Mouse (Mus musculus) CH12.LX (cell line): ENCODE measurements around the gene Spag17. TPM values are rescaled to one million over a fixed set of nuclear protein-coding genes. Genes with fewer than 3 reads are reported as not detected.

Experiments used
- DNase-seq: peaks from one replicate; pipeline ENCODE4 v3.0.0-alpha.2; 2013; ENCODE audit errors: extremely low read depth
- H3K27ac ChIP-seq: 2 replicates; pipeline ENCODE4 v1.5.1; 2012; ENCODE audit warnings: low read depth, mild to moderate bottlenecking, control low read depth, moderate library complexity; ENCODE audit not compliant: insufficient read depth
- H3K27me3 ChIP-seq: replicated peaks from 2 replicates; pipeline ENCODE3; 2012; ENCODE audit warnings: inconsistent platforms
- H3K36me3 ChIP-seq, 2 experiments: replicated peaks in 1 of 2; 2 replicates each; pipeline versions ENCODE3 to v1.6.1; 2012; ENCODE audit warnings: inconsistent platforms in 1 of 2, low read length in 1 of 2, mild to moderate bottlenecking in 1 of 2, mixed read lengths in 1 of 2, moderate library complexity in 1 of 2; ENCODE audit not compliant: control insufficient read depth in 1 of 2, insufficient read depth in 1 of 2
- H3K4me1 ChIP-seq, 2 experiments: 2 replicates each; pipeline ENCODE4 v1.6.1; 2012; ENCODE audit warnings: inconsistent platforms in 1 of 2, moderate library complexity in 1 of 2; ENCODE audit not compliant: insufficient read depth in 2 of 2, control insufficient read depth in 1 of 2
- H3K4me2 ChIP-seq: 2 replicates; pipeline ENCODE4 v1.6.1; 2012; ENCODE audit warnings: low read depth, mild to moderate bottlenecking, control low read depth; ENCODE audit not compliant: poor library complexity, insufficient read depth, severe bottlenecking
- H3K4me3 ChIP-seq, 3 experiments: fragments of 150-350 bp in 1 of 3; sonication (generic) in 1 of 3; replicated peaks in 1 of 3; 2 replicates each; pipeline versions ENCODE3 to v1.5.1; 2011 to 2012; ENCODE audit warnings: low read depth in 2 of 3, low read length in 2 of 3, mild to moderate bottlenecking in 2 of 3, moderate library complexity in 2 of 3, control low read depth in 1 of 3, improper control_type of control experiment in 1 of 3, inconsistent platforms in 1 of 3, mixed read lengths in 1 of 3; ENCODE audit not compliant: poor library complexity in 1 of 3
- H3K79me2 ChIP-seq: replicated peaks from 2 replicates; pipeline ENCODE4 v1.6.1; 2012; ENCODE audit warnings: mild to moderate bottlenecking, moderate library complexity; ENCODE audit not compliant: control insufficient read depth, poor library complexity, insufficient read depth, severe bottlenecking; ENCODE audit errors: extremely low read depth
- H3K9ac ChIP-seq: 2 replicates; pipeline ENCODE4 v1.6.1; 2012; ENCODE audit warnings: low read depth, mild to moderate bottlenecking, control low read depth, moderate library complexity; ENCODE audit not compliant: insufficient read depth
- H3K9me3 ChIP-seq: replicated peaks from 2 replicates; pipeline ENCODE3; 2012; ENCODE audit warnings: low read length, inconsistent platforms, mixed read lengths
- BHLHE40 ChIP-seq: IDR thresholded peaks from 2 replicates; pipeline ENCODE4 v1.6.1; 2011; ENCODE audit warnings: mild to moderate bottlenecking, low read depth, low read length, improper control_type of control experiment
- CHD1 ChIP-seq: IDR thresholded peaks from 2 replicates; pipeline ENCODE4 v1.6.1; 2012; ENCODE audit warnings: low read depth, low read length, improper control_type of control experiment, inconsistent platforms
- CHD2 ChIP-seq: IDR thresholded peaks from 2 replicates; pipeline ENCODE4 v1.6.1; 2011; ENCODE audit warnings: low read length, improper control_type of control experiment
- E2F4 ChIP-seq: IDR thresholded peaks from 2 replicates; pipeline ENCODE4 v1.6.1; 2011; ENCODE audit warnings: low read depth, low read length, improper control_type of control experiment; ENCODE audit not compliant: insufficient replicate concordance
- GABPA ChIP-seq: IDR thresholded peaks from 2 replicates; pipeline ENCODE4 v1.6.1; 2012; ENCODE audit warnings: low read depth, low read length, improper control_type of control experiment, inconsistent platforms; ENCODE audit not compliant: insufficient replicate concordance
- HCFC1 ChIP-seq: IDR thresholded peaks from 2 replicates; pipeline ENCODE4 v1.6.1; 2012; ENCODE audit warnings: low read depth, mild to moderate bottlenecking, inconsistent platforms, low read length, improper control_type of control experiment
- IRF4 ChIP-seq: IDR thresholded peaks from 2 replicates; pipeline ENCODE4 v1.6.1; 2014; ENCODE audit warnings: low read depth, mild to moderate bottlenecking, inconsistent platforms, low read length, improper control_type of control experiment
- JUND ChIP-seq: conservative IDR thresholded peaks from 2 replicates; pipeline ENCODE4 v1.6.1; 2011; ENCODE audit warnings: low read depth, low read length, improper control_type of control experiment
- KAT2A ChIP-seq: IDR thresholded peaks from 2 replicates; pipeline ENCODE4 v1.6.1; 2012; ENCODE audit warnings: low read length, improper control_type of control experiment, inconsistent platforms; ENCODE audit not compliant: insufficient replicate concordance
- MAFK ChIP-seq: IDR thresholded peaks from 2 replicates; pipeline ENCODE4 v1.6.1; 2011; ENCODE audit warnings: low read length, improper control_type of control experiment; ENCODE audit not compliant: insufficient replicate concordance
- MAX ChIP-seq: IDR thresholded peaks from 2 replicates; pipeline ENCODE4 v1.6.1; 2011; ENCODE audit warnings: low read length, improper control_type of control experiment
- MEF2A ChIP-seq: IDR thresholded peaks from 2 replicates; pipeline ENCODE4 v1.6.1; 2014; ENCODE audit warnings: low read depth, mild to moderate bottlenecking, inconsistent platforms, low read length, improper control_type of control experiment, borderline replicate concordance
- MYC ChIP-seq: IDR thresholded peaks from 2 replicates; pipeline ENCODE4 v1.6.1; 2011; ENCODE audit warnings: low read depth, mild to moderate bottlenecking, improper control_type of control experiment, low read length
- NRF1 ChIP-seq: IDR thresholded peaks from 2 replicates; pipeline ENCODE4 v1.6.1; 2014; ENCODE audit warnings: low read depth, mild to moderate bottlenecking, inconsistent platforms, low read length, improper control_type of control experiment, moderate library complexity
- PAX5 ChIP-seq: IDR thresholded peaks from 2 replicates; pipeline ENCODE4 v1.6.1; 2012; ENCODE audit warnings: low read length, inconsistent platforms, mixed read lengths
- POLR2AphosphoS2 ChIP-seq: IDR thresholded peaks from 2 replicates; pipeline ENCODE4 v1.6.1; 2011; ENCODE audit warnings: low read depth, low read length, improper control_type of control experiment
- RCOR1 ChIP-seq: conservative IDR thresholded peaks from 2 replicates; pipeline ENCODE4 v1.6.1; 2012; ENCODE audit warnings: low read depth, mild to moderate bottlenecking, inconsistent platforms, low read length, improper control_type of control experiment
- SIN3A ChIP-seq: IDR thresholded peaks from 2 replicates; pipeline ENCODE4 v1.6.1; 2012; ENCODE audit warnings: low read length, improper control_type of control experiment, inconsistent platforms
- SMC3 ChIP-seq: IDR thresholded peaks from 2 replicates; pipeline ENCODE4 v1.6.1; 2011; ENCODE audit warnings: low read depth, low read length, improper control_type of control experiment
- TBP ChIP-seq: conservative IDR thresholded peaks from 2 replicates; pipeline ENCODE4 v1.6.1; 2011; ENCODE audit warnings: low read depth, low read length, improper control_type of control experiment
- TCF12 ChIP-seq: IDR thresholded peaks from 2 replicates; pipeline ENCODE4 v1.6.1; 2014; ENCODE audit warnings: low read depth, mild to moderate bottlenecking, inconsistent platforms, low read length, improper control_type of control experiment
- UBTF ChIP-seq: IDR thresholded peaks from 2 replicates; pipeline ENCODE4 v1.6.1; 2012; ENCODE audit warnings: low read depth, mild to moderate bottlenecking, inconsistent platforms, low read length, improper control_type of control experiment, moderate library complexity
- USF1 ChIP-seq: IDR thresholded peaks from 2 replicates; pipeline ENCODE4 v1.6.1; 2014; ENCODE audit warnings: low read depth, mild to moderate bottlenecking, inconsistent platforms, low read length, improper control_type of control experiment
- ZNF384 ChIP-seq: IDR thresholded peaks from 2 replicates; pipeline ENCODE4 v1.6.1; 2012; ENCODE audit warnings: low read depth, low read length, improper control_type of control experiment, inconsistent platforms
- dilution Hi-C: fragments of 300-500 bp; cut with MboI; formaldehyde crosslinking; loops from 2 replicates; pipeline ENCODE4 v1.14.3; 2020; ENCODE audit warnings: low sequenced_read_pairs; ENCODE audit not compliant: extremely low pct_unique_long_range_greater_than_20kb, extremely low pct_ligation_motif_present
- in situ Hi-C: fragments of 300-500 bp; cut with MboI; formaldehyde crosslinking; loops from 3 replicates; pipeline ENCODE4 v1.14.3; 2019; ENCODE audit warnings: low sequenced_read_pairs, low pct_ligation_motif_present, low pct_unique_long_range_greater_than_20kb, mixed read lengths
- polyA plus RNA-seq: library from polyadenylated mRNA; unstranded; fragments of >175 nt; gene quantifications from 2 replicates; pipeline ENCODE4 v1.2.1, GENCODE M21; 2012; ENCODE audit warnings: low read depth; ENCODE audit not compliant: insufficient read length
- total RNA-seq, 2 experiments: library from RNA; depleted of rRNA; stranded (reverse); fragments of 300-350 nt in 1 of 2; fragments of >200 nt in 1 of 2; gene quantifications; 2 replicates each; pipeline ENCODE4 v1.2.3; 2012 to 2014

Gene Spag17
- total and polyA plus RNA-seq, 3 experiments = not detected

DNA sequence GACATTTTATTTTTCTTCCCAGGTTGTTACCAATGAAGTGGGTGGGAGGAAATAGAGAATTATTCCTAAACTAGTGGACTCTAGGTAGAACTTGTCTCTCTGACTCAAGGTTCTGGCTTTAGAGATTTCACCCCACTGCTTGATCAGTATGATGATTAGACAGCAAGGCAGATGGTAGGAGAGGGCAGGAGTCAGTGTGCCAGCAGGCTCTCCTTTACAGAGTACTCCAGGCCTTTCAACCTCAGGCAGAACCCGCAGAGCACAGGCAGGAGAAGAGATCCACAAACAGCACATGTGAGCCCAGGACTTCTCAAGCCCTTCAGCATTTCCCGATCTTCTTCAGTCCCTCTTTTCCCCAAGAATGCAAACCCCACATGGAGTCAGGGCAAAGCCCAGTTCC, 233.5 kb downstream of the Spag17 start:
- H3K9me3 ChIP-seq = no peaks in the 10 kb centered on the region
- no peaks in the 10 kb centered on the region; a peak in 1 of 4 replicates for H3K4me1 ChIP-seq
- TF ChIP-seq SIN3A (no peak), GABPA (no peak), MEF2A (no peak)
- TF ChIP-seq, all 38 proteins: peak for 0
- no peak for DNase-seq
- dilution Hi-C loops = no loop called here
- Histone ChIP-seq H3K9ac (no peak overlapping the region), H3K27me3 (peaks cover 2% of the 10 kb centered on the region), H3K4me2 (no peak overlapping the region), H3K36me3 (no peaks in the 10 kb centered on the region), H3K79me2 (no peaks in the 10 kb centered on the region), H3K4me3 (no peak overlapping the region), H3K27ac (no peak overlapping the region)
- in situ Hi-C loops = no loop called here

DNA sequence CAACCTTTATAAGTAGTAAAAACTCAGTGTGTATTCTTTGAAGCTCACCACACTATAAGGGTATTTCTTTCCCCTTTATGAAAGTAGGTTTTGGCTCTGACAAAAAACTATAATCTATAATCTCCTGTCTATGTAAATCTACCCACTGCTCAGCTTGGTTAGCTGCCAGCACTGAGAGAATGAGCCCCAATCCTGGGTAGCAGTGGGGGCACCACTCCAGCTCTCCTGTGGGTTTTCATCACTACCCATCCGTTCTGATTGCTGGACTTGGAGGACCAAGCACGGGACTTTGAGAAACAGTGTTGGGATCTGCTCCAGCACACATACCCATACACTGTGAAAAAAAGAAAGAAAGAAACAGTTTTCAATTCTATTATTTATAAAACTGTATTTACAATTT, 236.8 kb downstream of the Spag17 start:
- in situ Hi-C loops (no loop called here), dilution Hi-C loops (no loop called here)

DNA sequence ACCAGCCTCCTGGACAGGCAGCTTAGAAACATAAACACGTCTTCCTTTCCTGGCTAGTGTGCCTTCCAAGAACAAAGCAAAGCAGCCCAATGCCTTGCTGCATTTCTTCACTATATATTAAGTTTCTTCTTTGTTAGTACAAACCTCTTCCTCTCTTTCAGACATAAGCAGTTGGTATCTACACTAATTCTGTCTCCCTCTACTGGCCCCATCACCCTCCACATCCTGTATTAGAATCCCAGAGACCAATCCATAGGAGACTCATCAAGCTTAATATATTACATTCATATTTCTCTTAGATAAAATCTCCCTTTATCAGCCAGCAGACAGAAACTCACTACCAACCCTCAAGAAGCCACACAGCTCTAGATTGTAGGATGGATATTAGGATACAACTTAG, 237.2 kb downstream of the Spag17 start:
- no peaks in the 10 kb centered on the region for H3K79me2 ChIP-seq
- H3K4me1 ChIP-seq = no peaks in the 10 kb centered on the region
- H3K27ac ChIP-seq = no peak overlapping the region
- no peak for DNase-seq
- H3K9me3 ChIP-seq = no peaks in the 10 kb centered on the region
- H3K4me2 ChIP-seq = no peak overlapping the region
- no peaks in the 10 kb centered on the region for H3K36me3 ChIP-seq
- no peak for TF ChIP-seq HCFC1
- no peak for TF ChIP-seq USF1
- TF ChIP-seq MEF2A = no peak
- no peak for TF ChIP-seq MAFK
- TF ChIP-seq POLR2AphosphoS2 = no peak
- TF ChIP-seq CHD2 = no peak
- TF ChIP-seq BHLHE40 = no peak
- no peak for TF ChIP-seq NRF1
- no peak for TF ChIP-seq RCOR1
- TF ChIP-seq TCF12 = no peak
- TF ChIP-seq IRF4 = no peak
- TF ChIP-seq CHD1 = no peak
- TF ChIP-seq ZNF384 = no peak
- TF ChIP-seq MYC = no peak
- TF ChIP-seq PAX5 = no peak
- TF ChIP-seq UBTF = no peak
- no peak for TF ChIP-seq E2F4
- dilution Hi-C loops (no loop called here), in situ Hi-C loops (no loop called here)
- H3K9ac ChIP-seq = no peak overlapping the region
- H3K27me3 ChIP-seq = no peaks in the 10 kb centered on the region
- no peak overlapping the region for H3K4me3 ChIP-seq

More for the DNA sequence above, 236.8 kb downstream of the Spag17 start:
- no peak overlapping the region for H3K4me3 ChIP-seq
- H3K36me3 ChIP-seq = no peaks in the 10 kb centered on the region
- no peak overlapping the region for H3K4me2 ChIP-seq
- no peak for DNase-seq
- H3K27ac ChIP-seq = no peak overlapping the region
- no peaks in the 10 kb centered on the region for H3K4me1 ChIP-seq
- no peak for TF ChIP-seq MAX
- no peak for TF ChIP-seq JUND
- TF ChIP-seq E2F4 = no peak
- no peak for TF ChIP-seq KAT2A
- TF ChIP-seq TBP = no peak
- no peak for TF ChIP-seq NRF1
- no peak for TF ChIP-seq CHD2
- no peak for TF ChIP-seq SMC3
- TF ChIP-seq UBTF = no peak
- H3K79me2 ChIP-seq = no peaks in the 10 kb centered on the region
- no peaks in the 10 kb centered on the region for H3K27me3 ChIP-seq
- no peak overlapping the region for H3K9ac ChIP-seq
- no peaks in the 10 kb centered on the region for H3K9me3 ChIP-seq
